Mouse (Mus musculus) testis, adult 2 months (tissue): ENCODE measurements around the gene Gzmk. TPM values are rescaled to one million over a fixed set of nuclear protein-coding genes. Genes with fewer than 3 reads are reported as not detected.
A peak's percentile ranks its signal among the peaks of the same experiment; 100 is the strongest.

Experiments used
- H3K27ac ChIP-seq: fragments of 200-500 bp; 2 replicates; pipeline ENCODE4 v1.5.1; 2012; ENCODE audit warnings: low read depth, low read length; ENCODE audit not compliant: control insufficient read depth, insufficient read depth
- H3K27me3 ChIP-seq: fragments of 200-500 bp; 2 replicates; pipeline ENCODE4 v1.6.1; 2012; ENCODE audit warnings: mild to moderate bottlenecking, low read length, moderate library complexity; ENCODE audit not compliant: control insufficient read depth, insufficient read depth
- H3K36me3 ChIP-seq: fragments of 200-500 bp; 2 replicates; pipeline ENCODE4 v1.6.1; 2012; ENCODE audit warnings: mild to moderate bottlenecking, low read length; ENCODE audit not compliant: control insufficient read depth, insufficient read depth
- H3K4me1 ChIP-seq: fragments of 200-500 bp; 2 replicates; pipeline ENCODE4 v1.6.1; 2012; ENCODE audit warnings: low read length; ENCODE audit not compliant: control insufficient read depth, insufficient read depth
- H3K4me3 ChIP-seq: fragments of 200-500 bp; 2 replicates; pipeline ENCODE4 v1.5.1; 2012; ENCODE audit warnings: low read depth, mild to moderate bottlenecking, low read length, moderate library complexity, mixed read lengths; ENCODE audit not compliant: control insufficient read depth
- CTCF ChIP-seq: fragments of 200-500 bp; IDR thresholded peaks from 2 replicates; pipeline ENCODE4 v1.5.1; 2012; ENCODE audit warnings: low read depth, mild to moderate bottlenecking, inconsistent platforms, low read length, moderate library complexity; ENCODE audit not compliant: control insufficient read depth, insufficient read depth, insufficient replicate concordance
- POLR2A ChIP-seq: fragments of 200-500 bp; IDR thresholded peaks from 2 replicates; pipeline ENCODE4 v1.6.1; 2012; ENCODE audit warnings: low read depth, mild to moderate bottlenecking, inconsistent platforms, low read length, moderate library complexity; ENCODE audit not compliant: control insufficient read depth
- polyA plus RNA-seq: library from polyadenylated mRNA; depleted of rRNA; stranded (reverse); fragments of >200 nt; gene quantifications from 2 replicates; pipeline ENCODE4 v1.2.3, GENCODE M21; 2012; rRNA removed

The Gzmk gene
- polyA plus RNA-seq, 1 experiment: 0.53 TPM

- Histone ChIP-seq H3K27me3 (no peaks in the 10 kb centered on the region), H3K4me1 (no peaks in the 10 kb centered on the region), H3K36me3 (no peaks in the 10 kb centered on the region), H3K27ac (no peak overlapping the region), H3K4me3 (no peak overlapping the region)
- TF ChIP-seq CTCF (no peak), POLR2A (no peak)
Measured at GRCm38 (mm10) chr13:113183310-113183709, 42.4 kb downstream of the Gzmk start.

- Histone ChIP-seq H3K27me3 (no peaks in the 10 kb centered on the region), H3K4me3 (no peak overlapping the region), H3K27ac (no peak overlapping the region), H3K4me1 (no peaks in the 10 kb centered on the region), H3K36me3 (no peaks in the 10 kb centered on the region)
- no peak for TF ChIP-seq POLR2A
- no peak for TF ChIP-seq CTCF
Measured at GRCm38 (mm10) chr13:113174162-113174561, 51.5 kb downstream of the Gzmk start.

GRCm38 (mm10) chr13:113170256-113170655, 55.5 kb downstream of the Gzmk start:
- TF ChIP-seq POLR2A (no peak), CTCF (no peak)
- Histone ChIP-seq H3K36me3 (no peaks in the 10 kb centered on the region), H3K4me1 (no peaks in the 10 kb centered on the region), H3K4me3 (no peak overlapping the region), H3K27ac (no peak overlapping the region), H3K27me3 (no peaks in the 10 kb centered on the region)

- Histone ChIP-seq H3K27ac (no peak overlapping the region), H3K27me3 (no peaks in the 10 kb centered on the region), H3K4me1 (no peaks in the 10 kb centered on the region), H3K36me3 (no peaks in the 10 kb centered on the region), H3K4me3 (no peak overlapping the region)
- TF ChIP-seq POLR2A (no peak), CTCF (no peak)
Measured at GRCm38 (mm10) chr13:113168018-113168534, 57.6 kb downstream of the Gzmk start.

- Histone ChIP-seq H3K4me1 (peaks cover 2% of the 10 kb centered on the region; the same call in 1 of the 2 replicates), H3K27me3 (no peaks in the 10 kb centered on the region), H3K36me3 (no peaks in the 10 kb centered on the region), H3K4me3 (peak overlapping the region; percentile 39; the same call in 1 of the 2 replicates), H3K27ac (no peak overlapping the region)
- TF ChIP-seq CTCF (no peak), POLR2A (no peak)
Measured at GRCm38 (mm10) chr13:113164252-113165005, 61.3 kb downstream of the Gzmk start.

- Histone ChIP-seq H3K36me3 (no peaks in the 10 kb centered on the region), H3K4me3 (no peak overlapping the region), H3K4me1 (peaks cover 12% of the 10 kb centered on the region), H3K27ac (no peak overlapping the region), H3K27me3 (no peaks in the 10 kb centered on the region)
- TF ChIP-seq CTCF: no peak
- no peak for TF ChIP-seq POLR2A
Measured at GRCm38 (mm10) chr13:113151556-113151955, 74.2 kb downstream of the Gzmk start.

- no peak for TF ChIP-seq CTCF
- TF ChIP-seq POLR2A: no peak
- Histone ChIP-seq H3K36me3 (no peaks in the 10 kb centered on the region), H3K27me3 (no peaks in the 10 kb centered on the region), H3K4me1 (peaks cover 5% of the 10 kb centered on the region; the same call in 1 of the 2 replicates), H3K27ac (no peak overlapping the region), H3K4me3 (no peak overlapping the region)
Measured at GRCm38 (mm10) chr13:113139597-113139996, 86.1 kb downstream of the Gzmk start.

GRCm38 (mm10) chr13:113129974-113130373, 95.7 kb downstream of the Gzmk start:
- Histone ChIP-seq H3K36me3 (no peaks in the 10 kb centered on the region), H3K4me3 (no peak overlapping the region), H3K27ac (no peak overlapping the region), H3K27me3 (no peaks in the 10 kb centered on the region), H3K4me1 (no peaks in the 10 kb centered on the region)
- TF ChIP-seq POLR2A (no peak), CTCF (no peak)

Other genes starting within 250 kb of the Gzmk start
- 6.2 and 7.8 TPM in 2 replicates for gene Ccno, start 238.1 kb downstream of the Gzmk start, polyA plus RNA-seq
- 0.12 TPM in 1 of 2 replicates, not detected in the other for gene Mcidas, start 232.1 kb downstream of the Gzmk start, polyA plus RNA-seq
- 7.5 and 15.4 TPM in 2 replicates for gene Cdc20b, start 190.8 kb downstream of the Gzmk start, polyA plus RNA-seq
- 0.69 and 0.87 TPM in 2 replicates for gene Gpx8, start 179.5 kb downstream of the Gzmk start, polyA plus RNA-seq
- 0.16 TPM in 1 of 2 replicates, not detected in the other for gene Gzma, start 124.9 kb downstream of the Gzmk start, polyA plus RNA-seq
- 0.05 and 0.07 TPM in 2 replicates for gene Esm1, start 16.2 kb downstream of the Gzmk start, polyA plus RNA-seq
- 0.27 and 0.37 TPM in 2 replicates for gene BC067074, start 67.3 kb upstream of the Gzmk start, polyA plus RNA-seq